Mouse (Mus musculus) liver, adult 2 months (tissue): ENCODE measurements around the gene Parp12. TPM values are rescaled to one million over a fixed set of nuclear protein-coding genes. Genes with fewer than 3 reads are reported as not detected.

Experiments
- DNase-seq: peaks from one replicate; pipeline ENCODE4 v3.0.0-alpha.2; 2011; ENCODE audit warnings: low read depth, low spot score; ENCODE audit errors: extremely low read depth
- H3K27ac ChIP-seq: fragments of 200-500 bp; replicated peaks from 2 replicates; pipeline ENCODE4 v1.5.1; 2012; ENCODE audit warnings: low read depth, mild to moderate bottlenecking, control low read depth, inconsistent platforms, low read length; ENCODE audit not compliant: insufficient read depth
- H3K27me3 ChIP-seq: fragments of 200-500 bp; 2 replicates; pipeline ENCODE4 v1.6.1; 2012; ENCODE audit warnings: mild to moderate bottlenecking, moderate library complexity, low read length, inconsistent platforms; ENCODE audit not compliant: control insufficient read depth, insufficient read depth
- H3K36me3 ChIP-seq: fragments of 200-500 bp; 2 replicates; pipeline ENCODE4 v1.6.1; 2012; ENCODE audit warnings: low read length, inconsistent platforms; ENCODE audit not compliant: control insufficient read depth, insufficient read depth
- H3K4me1 ChIP-seq: fragments of 200-500 bp; 2 replicates; pipeline ENCODE4 v1.6.1; 2011; ENCODE audit warnings: low read length; ENCODE audit not compliant: control insufficient read depth, insufficient read depth
- H3K4me3 ChIP-seq: fragments of 200-500 bp; 2 replicates; pipeline ENCODE4 v1.5.1; 2011; ENCODE audit warnings: low read depth, mild to moderate bottlenecking, control low read depth, low read length, moderate library complexity; ENCODE audit not compliant: insufficient read depth
- H3K79me2 ChIP-seq: fragments of 200-500 bp; 2 replicates; pipeline ENCODE4 v1.6.1; 2012; ENCODE audit warnings: inconsistent platforms, mild to moderate bottlenecking, low read length, moderate library complexity; ENCODE audit not compliant: control insufficient read depth, insufficient read depth
- H3K9ac ChIP-seq: fragments of 200-500 bp; 2 replicates; pipeline ENCODE4 v1.6.1; 2012; ENCODE audit warnings: low read depth, mild to moderate bottlenecking, control low read depth, inconsistent platforms, low read length
- CTCF ChIP-seq: fragments of 200-500 bp; IDR thresholded peaks from 2 replicates; pipeline ENCODE4 v1.5.1; 2011; ENCODE audit warnings: low read depth, low read length, control low read depth
- POLR2A ChIP-seq: fragments of 200-500 bp; IDR thresholded peaks from 2 replicates; pipeline ENCODE4 v1.6.1; 2011; ENCODE audit warnings: low read length, control low read depth; ENCODE audit not compliant: insufficient read depth; ENCODE audit errors: extremely low read depth
- WGBS: fragments of 180-500 bp; shearing (Covaris S2); methylation state at CpG from one replicate; pipeline ENCODE4 v1.1.7; 2018; 5-methylcytosine and 5-hydroxymethylcytosine counted together
- polyA plus RNA-seq: library from polyadenylated mRNA; depleted of rRNA; stranded (reverse); fragments of >200 nt; gene quantifications from 2 replicates; pipeline ENCODE4 v1.2.3, GENCODE M21; 2012; rRNA removed
- total RNA-seq: library from RNA; depleted of rRNA; stranded (reverse); fragments of >200 nt; gene quantifications from 2 replicates; pipeline ENCODE4 v1.2.3, GENCODE M21; 2014; rRNA removed

Gene Parp12
- total and polyA plus RNA-seq, 2 experiments = 30.5 to 44.3 TPM

DNA sequence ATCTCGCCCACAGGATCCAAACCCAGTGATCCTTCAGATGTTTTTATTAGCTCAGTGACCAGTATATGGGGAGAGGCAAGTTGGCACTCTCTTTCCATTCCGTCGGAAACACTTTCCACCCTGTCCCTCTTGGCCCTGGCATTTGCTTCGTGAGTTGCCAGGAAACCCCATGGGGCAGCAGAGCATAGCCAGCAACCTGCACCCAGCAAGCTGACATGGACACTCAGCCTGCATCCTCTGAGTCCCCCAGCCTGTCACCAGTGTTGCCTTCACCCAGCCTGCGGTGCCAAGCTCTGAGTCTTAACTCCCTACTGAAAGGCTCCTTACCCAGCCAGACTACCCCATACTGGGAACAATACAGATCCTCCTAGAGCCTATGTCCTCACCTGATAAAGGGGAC, 69.0 kb downstream of the Parp12 start:
- Histone ChIP-seq H3K79me2 (no peaks in the 10 kb centered on the region), H3K36me3 (no peaks in the 10 kb centered on the region), H3K9ac (no peak overlapping the region), H3K27me3 (no peaks in the 10 kb centered on the region), H3K4me3 (no peak overlapping the region), H3K27ac (no peak overlapping the region), H3K4me1 (no peaks in the 10 kb centered on the region)
- no peak for TF ChIP-seq CTCF
- TF ChIP-seq POLR2A = no peak
- no peak for DNase-seq
- WGBS = 77% methylated on average over 5 of the region's 5 CpGs

DNA sequence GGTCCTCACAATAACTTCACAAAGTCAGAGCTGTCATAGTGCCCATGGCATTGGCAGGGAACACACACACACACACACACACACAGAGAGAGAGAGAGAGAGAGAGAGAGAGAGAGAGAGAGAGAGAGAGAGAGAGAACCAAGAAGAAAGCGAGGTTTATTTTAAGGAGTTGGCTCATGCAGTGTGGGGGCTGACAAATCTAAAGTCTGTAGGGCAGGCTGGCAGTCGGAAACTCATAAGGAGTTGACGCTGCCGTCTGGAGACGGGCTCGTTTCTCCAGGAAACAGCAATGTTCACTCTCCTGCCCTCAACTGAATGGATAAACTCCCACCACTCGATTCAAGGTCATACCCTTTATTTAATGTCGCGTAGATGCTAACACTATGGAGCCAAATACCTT, 77.7 kb downstream of the Parp12 start:
- TF ChIP-seq CTCF (no peak), POLR2A (no peak)
- WGBS = 89% methylated on average over 9 of the region's 9 CpGs
- DNase-seq = no peak

More for the DNA sequence above, 77.7 kb downstream of the Parp12 start:
- Histone ChIP-seq H3K27ac (no peak overlapping the region), H3K4me3 (no peak overlapping the region), H3K9ac (no peak overlapping the region), H3K4me1 (no peaks in the 10 kb centered on the region), H3K27me3 (no peaks in the 10 kb centered on the region), H3K79me2 (no peaks in the 10 kb centered on the region), H3K36me3 (no peaks in the 10 kb centered on the region)

Other genes starting within 250 kb of the Parp12 start
- gene Tbxas1, start 242.9 kb downstream of the Parp12 start, total RNA-seq = 3.5 and 4.9 TPM in 2 replicates
- 0.61 and 1.1 TPM in 2 replicates for gene Tbxas1, start 242.9 kb downstream of the Parp12 start, polyA plus RNA-seq
- gene Hipk2, start 242.2 kb downstream of the Parp12 start, total RNA-seq = 8.5 and 10.4 TPM in 2 replicates
- gene Hipk2, start 242.2 kb downstream of the Parp12 start, polyA plus RNA-seq = 22.2 and 23.5 TPM in 2 replicates
- 9.1 and 9.5 TPM in 2 replicates for gene Kdm7a, start 88.4 kb upstream of the Parp12 start, total RNA-seq
- gene Kdm7a, start 88.4 kb upstream of the Parp12 start, polyA plus RNA-seq = 1.1 and 1.4 TPM in 2 replicates